In genomic region chr1:63658016-63658415, GRCm38 (mm10) we compare ENCODE assay signal across 9 mouse cellular contexts. TPM values are rescaled to one million over a fixed set of nuclear protein-coding genes. Genes with fewer than 3 reads are reported as not detected.
DNase-seq lines count a peak whose midpoint lies in the region; ATAC-seq and TF ChIP-seq lines count a peak whose summit lies in the region.
"Had no signal": no experiment of that assay in that cellular context is flagged by ENCODE, and none has a peak within 500 bp of the region (broad histone marks: within the 10 kb centered on the region; RNA-seq: fewer than 3 reads in every experiment).

No protein-coding gene starts in this region.

- no peak overlapping the region for H3K9ac ChIP-seq in forebrain, embryonic 16.5 days (replicated peaks; ENCODE audit: low read depth, low read length)
- H3K9ac ChIP-seq: liver, embryonic 15.5 days had no signal

- no peak overlapping the region for H3K4me2 ChIP-seq in forebrain, embryonic 16.5 days (ENCODE audit: low read length)
- H3K4me2 ChIP-seq: liver, embryonic 15.5 days had no signal

- H3K4me3 ChIP-seq in gastrocnemius, adult 2 months: no peak overlapping the region
- H3K4me3 ChIP-seq in forebrain, embryonic 16.5 days (replicated peaks; ENCODE audit: low read length): no peak overlapping the region
- H3K4me3 ChIP-seq: liver, embryonic 15.5 days had no signal

- H3K27me3 ChIP-seq in forebrain, embryonic 16.5 days (replicated peaks; ENCODE audit: control insufficient read depth, insufficient read depth, low read length): 0 out of 2 replicates have a peak, but pooled peaks cover 4% of the 10 kb centered on the region
- H3K27me3 ChIP-seq: liver, embryonic 15.5 days had no signal

- WGBS in forebrain, embryonic 16.5 days: 11% methylated on average over 6 of the region's 6 CpGs

- intact Hi-C loops in gastrocnemius, adult 2 months (cut with DNase I): loop anchor here (2.0 to 5.0 kb wide), 2 partner anchors 294 to 791 kb away; no protein-coding TSS in a partner anchor
- intact Hi-C loops in gastrocnemius, postnatal 36 days (cut with DNase I): loop anchor here (2.0 to 10.0 kb wide), 2 partner anchors 253 to 791 kb away; no protein-coding TSS in a partner anchor

- H3K36me3 ChIP-seq in forebrain, embryonic 16.5 days (ENCODE audit: control insufficient read depth, insufficient read depth): no peaks in the 10 kb centered on the region
- H3K36me3 ChIP-seq: liver, embryonic 15.5 days had no signal

- peak; percentile 84 for TF ChIP-seq CTCF in gastrocnemius, adult 2 months (IDR thresholded peaks at IDR 0.05)

- DNase-seq in gastrocnemius, adult 2 months: peak; percentile 54
- DNase-seq in gastrocnemius, postnatal 36 days: no peak
- peak; percentile 87 for DNase-seq in ES-CJ7 (ENCODE audit: low read depth, low spot score)
- DNase-seq in c-Kit-positive CD71-positive TER-119-positive erythroid progenitor cells, embryonic 14.5 days (ENCODE audit: low spot score): peak; percentile 54
- DNase-seq in kidney, postnatal 4 days: peak; percentile 80 to 82
- DNase-seq in lung, postnatal 14 days: peak; percentile 68
- DNase-seq in right cerebral cortex, postnatal 14 days: peak; percentile 76

- H3K4me1 ChIP-seq in forebrain, embryonic 16.5 days (replicated peaks; ENCODE audit: control insufficient read depth, insufficient read depth, low read length): no peaks in the 10 kb centered on the region
- H3K4me1 ChIP-seq: liver, embryonic 15.5 days had no signal

- H3K27ac ChIP-seq in gastrocnemius, adult 2 months: no peak overlapping the region
- no peak overlapping the region for H3K27ac ChIP-seq in forebrain, embryonic 16.5 days (ENCODE audit: low read length)
- H3K27ac ChIP-seq: liver, embryonic 15.5 days had no signal

- H3K9me3 ChIP-seq in forebrain, embryonic 16.5 days (ENCODE audit: control insufficient read depth, low read length): no peaks in the 10 kb centered on the region
- H3K9me3 ChIP-seq: liver, embryonic 15.5 days had no signal

- ATAC-seq in forebrain, embryonic 16.5 days: peak; percentile 43; the same call in 1 of the 2 replicates

RNA-seq across cellular contexts. Expression of gene Dytn, which starts 28.7 kb away (rescaled TPM):
- not detected for total RNA-seq in gastrocnemius, adult 2 months (2021)
- not detected for total RNA-seq in gastrocnemius, postnatal 36 days (2021)
- polyA plus RNA-seq in forebrain, embryonic 16.5 days (2015; fragmentation: Nextera tagmentation; extraction: Ambion mirVana): not detected in 2 replicates
- polyA plus RNA-seq: liver, embryonic 15.5 days had no signal

RNA-seq across cellular contexts. Expression of gene Gm39653, which starts 42.2 kb away (rescaled TPM):
- not detected for total RNA-seq in gastrocnemius, adult 2 months (2021)
- total RNA-seq in gastrocnemius, postnatal 36 days (2021): not detected
- polyA plus RNA-seq in forebrain, embryonic 16.5 days (2015; fragmentation: Nextera tagmentation; extraction: Ambion mirVana): not detected in 2 replicates
- polyA plus RNA-seq: liver, embryonic 15.5 days had no signal

Comparison
In these comparisons a context has a peak if more than half of its experiments do, and no peak if none do; other contexts are left out.
1. DNase-seq: peak in gastrocnemius, adult 2 months (single experiment), ES-CJ7 (single experiment), c-Kit-positive CD71-positive TER-119-positive erythroid progenitor cells, embryonic 14.5 days (single experiment), kidney, postnatal 4 days (2 of 2), lung, postnatal 14 days (single experiment) and right cerebral cortex, postnatal 14 days (single experiment); none in gastrocnemius, postnatal 36 days (0 of 2).